Mouse (Mus musculus) layer of hippocampus, adult 9-10 months (tissue): ENCODE measurements around the gene Timm44.

Experiments
- DNase-seq: peaks from one replicate; pipeline ENCODE4 v3.0.0; 2022; ENCODE audit warnings: low spot score

The Timm44 gene

DNA sequence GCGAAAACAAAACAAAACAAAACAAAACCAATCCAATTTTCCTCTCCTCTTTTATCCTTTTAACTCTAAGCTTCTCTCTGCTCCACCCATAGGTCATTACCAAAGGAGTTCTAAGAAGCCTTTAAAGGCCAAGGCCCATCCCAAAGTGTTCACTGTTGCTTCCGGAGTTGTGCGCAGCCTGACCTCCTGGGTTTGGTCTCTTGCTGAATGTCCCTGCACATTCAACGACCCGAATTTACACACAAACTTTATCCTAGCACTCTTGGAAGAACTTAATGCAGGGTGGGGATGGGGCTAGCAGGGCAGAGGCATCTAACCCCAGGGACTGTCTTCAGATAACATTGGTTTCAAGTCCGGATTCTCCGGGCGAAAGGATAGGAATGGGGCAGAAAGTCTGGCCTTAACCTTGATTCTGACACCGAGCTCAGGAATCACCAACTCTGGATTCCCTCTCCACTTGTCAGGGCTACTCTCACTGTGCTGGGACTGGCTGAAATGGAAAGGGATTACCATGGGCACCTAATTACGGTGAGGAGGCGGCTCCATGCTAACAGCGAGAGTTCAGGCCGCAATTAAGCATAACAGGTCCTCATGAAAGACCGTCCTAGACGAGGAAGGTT, 37.8 kb downstream of the Timm44 start:
- DNase-seq: no peak

DNA sequence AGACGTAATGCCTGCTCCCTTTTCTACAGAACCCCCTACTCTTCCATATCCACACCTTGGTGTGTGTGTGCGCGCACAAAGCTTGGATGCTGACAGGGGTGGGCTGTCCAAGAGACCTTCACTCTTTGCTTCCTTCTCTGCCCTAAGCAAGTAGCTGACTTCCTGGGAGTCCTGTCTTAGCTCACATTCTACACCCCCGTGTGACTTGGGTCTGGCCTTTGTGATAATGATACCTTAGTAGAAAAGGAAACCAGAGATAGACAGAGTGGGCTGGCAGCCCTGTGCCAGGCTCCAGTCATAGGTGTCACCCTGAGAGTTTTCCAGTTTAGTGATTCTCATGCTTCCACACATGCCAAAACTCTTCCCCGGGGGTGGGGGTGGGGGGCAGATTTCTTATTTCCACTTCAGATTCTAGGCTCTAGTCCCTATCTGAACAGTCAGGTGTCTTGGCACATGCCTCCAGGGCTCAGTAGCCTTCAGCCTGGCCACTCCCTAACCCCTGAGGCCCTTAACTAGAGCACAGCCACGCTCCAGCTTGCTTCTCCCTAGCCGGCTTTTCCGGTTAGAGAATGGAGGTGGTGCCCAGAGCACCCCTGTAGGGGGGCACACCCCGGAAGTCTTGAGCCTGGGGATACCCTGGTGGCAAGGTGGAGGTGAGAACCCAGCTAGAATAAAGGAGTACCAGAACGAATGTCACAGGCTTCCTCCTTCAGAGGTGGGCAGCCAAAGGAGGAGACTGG, 44.9 kb downstream of the Timm44 start:
- DNase-seq: no peak

DNA sequence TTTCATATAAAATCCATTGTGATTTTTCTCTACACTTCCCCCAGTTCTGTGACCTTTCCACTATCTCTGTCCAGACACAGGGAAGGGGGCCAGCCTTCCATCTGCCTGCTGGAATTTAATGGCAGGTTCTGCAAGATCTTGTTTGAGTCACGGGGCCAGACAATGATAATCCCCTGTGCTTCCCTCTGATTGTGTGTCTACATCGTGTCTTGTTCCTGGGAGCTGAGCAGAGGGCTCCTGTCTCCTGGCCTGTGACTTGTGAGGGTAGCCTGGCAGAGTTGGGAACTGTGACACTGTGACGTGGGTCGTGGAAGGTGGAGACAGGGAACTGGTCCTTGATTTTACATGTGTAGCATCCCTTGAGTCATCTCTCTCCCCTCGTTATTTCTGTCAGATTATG, 45.9 kb downstream of the Timm44 start:
- DNase-seq: no peak

DNA sequence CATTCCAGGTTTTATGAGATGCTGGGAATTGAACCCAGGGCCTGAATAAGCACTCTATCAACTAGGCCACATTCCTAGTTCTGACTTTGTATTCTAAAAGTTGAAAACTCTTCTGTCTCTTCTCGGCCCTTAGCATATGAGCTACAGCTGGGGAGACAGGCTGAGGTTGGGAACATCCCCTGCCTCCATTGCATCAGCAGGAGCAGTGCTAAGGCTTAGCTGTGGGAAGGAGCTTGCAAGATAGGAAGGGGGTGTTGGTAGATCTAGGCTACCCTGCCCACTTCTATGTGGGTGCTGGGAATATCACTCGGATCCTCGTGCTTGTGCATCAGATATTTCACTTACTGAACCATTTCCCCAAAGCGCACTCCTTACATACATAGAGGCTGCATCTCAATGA, 47.8 kb downstream of the Timm44 start:
- no peak for DNase-seq

DNA sequence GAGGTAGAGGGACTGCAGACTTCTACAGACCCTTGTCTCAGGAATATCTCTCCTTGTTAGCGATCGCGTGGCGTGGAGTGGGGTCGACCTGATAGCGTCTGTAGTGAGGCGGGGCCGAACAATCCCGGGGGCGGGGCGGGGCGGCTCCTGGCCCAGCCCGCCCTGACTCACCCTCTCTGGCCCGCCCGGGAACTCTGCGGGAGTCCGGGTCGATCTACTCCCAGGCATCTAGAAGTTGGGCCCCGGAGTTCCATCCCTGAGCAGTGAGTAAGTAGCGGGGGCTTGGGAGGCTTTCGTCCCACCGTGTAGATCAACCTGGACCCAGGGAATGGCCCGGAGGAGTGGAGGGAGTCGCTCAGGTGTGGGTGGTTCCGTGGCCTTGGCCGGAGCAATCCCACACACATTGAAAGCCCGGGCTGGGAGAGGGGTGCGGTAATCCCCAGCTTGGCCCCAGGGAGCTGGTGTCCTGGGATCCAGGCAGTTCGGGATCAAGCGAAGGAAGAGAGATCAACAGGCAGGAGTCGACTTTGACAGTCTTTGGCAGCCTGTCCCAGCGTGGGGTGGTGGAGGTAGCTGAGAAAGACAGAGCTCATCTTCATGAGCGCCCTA, 48.9 kb downstream of the Timm44 start, which contains the start of gene Lrrc8e:
Gene Lrrc8e, plus strand, starts transcription at position 89 of the 609 bp plus-strand sequence.
- DNase-seq: no peak

DNA sequence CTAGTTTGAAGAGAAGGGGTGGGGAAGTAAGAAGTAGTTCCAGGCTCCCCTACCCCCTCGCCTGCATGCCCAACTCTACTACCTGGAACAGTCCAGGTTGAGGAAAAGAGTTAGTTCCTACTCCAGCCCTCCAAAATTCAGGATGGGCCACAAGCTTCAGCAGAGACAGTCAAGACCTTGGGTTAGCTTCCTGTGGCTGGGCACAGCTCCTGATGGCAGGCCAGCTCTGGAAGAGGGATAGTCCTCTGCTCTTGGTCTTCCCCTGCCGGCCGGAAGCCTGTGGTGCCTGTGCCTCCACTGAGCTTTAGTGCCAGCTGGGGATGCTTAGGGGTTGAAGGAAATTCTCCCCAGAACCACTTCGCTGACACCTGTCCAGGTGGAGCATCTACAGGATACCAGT, 49.4 kb downstream of the Timm44 start:
- DNase-seq: no peak

DNA sequence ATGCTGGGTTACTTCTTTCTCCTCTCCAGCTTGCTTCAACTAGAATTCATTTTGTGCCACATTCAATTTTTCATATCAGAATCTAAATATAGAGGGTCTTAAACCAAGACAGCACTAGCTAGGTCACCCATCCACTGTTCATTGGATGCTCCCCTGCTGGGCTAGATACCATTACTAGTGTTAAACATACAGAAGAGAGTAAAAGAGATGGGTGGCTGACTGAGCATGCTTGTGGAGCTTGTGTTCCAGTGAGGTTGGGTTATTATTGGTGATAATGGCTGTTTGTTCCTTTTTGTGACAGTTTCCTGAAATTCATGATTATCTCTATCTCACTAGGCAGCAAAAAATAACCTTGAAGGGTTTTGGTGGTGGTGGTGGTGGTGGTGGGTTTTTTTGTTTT, 53.7 kb downstream of the Timm44 start:
- no peak for DNase-seq

DNA sequence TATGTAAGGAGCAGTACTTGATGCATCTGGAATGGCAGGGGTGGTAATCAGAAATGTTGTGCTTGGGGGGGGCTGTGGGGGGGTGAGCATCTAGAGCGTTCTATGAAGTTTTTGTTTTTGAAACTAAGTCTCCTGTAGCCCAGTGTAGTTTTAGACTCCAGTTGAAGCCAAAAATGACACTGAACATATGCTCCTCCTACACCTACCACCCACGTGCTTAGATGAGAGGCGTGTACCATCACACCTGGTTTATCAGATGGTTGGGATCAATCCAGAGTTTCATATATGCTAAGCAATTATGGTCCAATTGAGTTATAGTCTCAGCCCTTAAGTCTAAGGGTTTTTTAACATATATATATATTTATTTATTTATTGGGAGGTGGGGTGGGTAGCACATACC, 56.1 kb downstream of the Timm44 start:
- no peak for DNase-seq

DNA sequence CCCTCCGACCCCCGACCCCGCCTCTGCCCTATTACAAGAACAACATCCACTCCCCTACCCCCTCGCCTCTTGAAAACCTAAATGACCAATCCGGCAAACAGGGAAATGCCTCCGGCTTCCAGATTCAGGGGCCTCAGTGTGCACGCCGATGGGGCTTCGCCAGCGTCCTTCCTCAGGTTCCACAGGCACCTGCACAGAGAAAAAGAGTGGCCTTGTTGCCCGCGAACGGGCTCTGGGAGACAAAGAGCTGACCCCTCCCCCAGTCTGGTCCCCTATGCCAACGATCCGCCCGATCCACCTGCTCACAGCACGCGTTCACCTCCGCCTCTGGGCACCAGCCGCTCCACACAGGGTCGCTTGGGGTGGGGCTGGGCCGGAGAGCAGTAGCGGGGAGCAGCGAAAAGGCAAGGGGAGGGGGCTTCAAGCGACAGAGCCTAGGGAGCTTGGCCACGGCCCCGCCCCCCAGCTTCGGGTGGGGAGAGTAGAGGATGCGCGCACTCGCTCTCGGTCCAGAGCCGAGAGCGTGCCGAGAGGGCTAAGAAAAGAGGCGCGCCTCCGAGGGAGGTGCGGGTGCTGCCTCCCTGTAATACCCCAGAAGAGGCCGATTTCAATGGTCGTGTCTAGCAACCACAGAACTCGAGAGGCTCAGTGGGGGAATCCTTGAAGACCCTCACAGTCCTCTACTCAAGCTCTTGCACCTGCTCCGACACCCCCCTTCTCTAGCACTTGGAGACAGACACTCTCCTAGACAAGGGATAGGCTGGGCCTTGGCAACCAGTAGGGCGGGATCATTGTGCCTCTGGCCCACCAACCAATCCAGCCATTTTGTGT, 58.7 kb downstream of the Timm44 start, which contains the start of gene Prr36:
Gene Prr36, minus strand, starts transcription at position 669 of the 831 bp plus-strand sequence.
- DNase-seq: no peak

DNA sequence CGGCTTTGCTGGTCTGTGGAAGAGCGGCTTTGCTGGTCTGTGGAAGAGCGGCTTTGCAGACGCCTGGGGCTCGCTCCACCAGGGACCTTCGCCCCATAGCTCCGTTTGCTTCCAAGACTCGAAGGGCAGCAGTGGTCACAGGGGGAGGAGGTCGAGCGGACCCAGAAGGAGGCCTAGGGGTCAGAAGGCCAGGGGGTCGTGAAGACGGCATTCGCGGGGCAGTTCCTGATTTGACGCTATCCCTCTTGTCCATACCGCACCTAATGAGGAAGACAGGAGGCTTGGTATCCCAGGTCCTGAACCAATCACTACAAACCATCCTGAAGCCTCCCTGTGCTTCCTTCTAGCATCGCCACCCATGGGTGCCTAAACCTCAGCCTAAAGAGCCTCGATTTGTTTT, 59.4 kb downstream of the Timm44 start:
- no peak for DNase-seq

DNA sequence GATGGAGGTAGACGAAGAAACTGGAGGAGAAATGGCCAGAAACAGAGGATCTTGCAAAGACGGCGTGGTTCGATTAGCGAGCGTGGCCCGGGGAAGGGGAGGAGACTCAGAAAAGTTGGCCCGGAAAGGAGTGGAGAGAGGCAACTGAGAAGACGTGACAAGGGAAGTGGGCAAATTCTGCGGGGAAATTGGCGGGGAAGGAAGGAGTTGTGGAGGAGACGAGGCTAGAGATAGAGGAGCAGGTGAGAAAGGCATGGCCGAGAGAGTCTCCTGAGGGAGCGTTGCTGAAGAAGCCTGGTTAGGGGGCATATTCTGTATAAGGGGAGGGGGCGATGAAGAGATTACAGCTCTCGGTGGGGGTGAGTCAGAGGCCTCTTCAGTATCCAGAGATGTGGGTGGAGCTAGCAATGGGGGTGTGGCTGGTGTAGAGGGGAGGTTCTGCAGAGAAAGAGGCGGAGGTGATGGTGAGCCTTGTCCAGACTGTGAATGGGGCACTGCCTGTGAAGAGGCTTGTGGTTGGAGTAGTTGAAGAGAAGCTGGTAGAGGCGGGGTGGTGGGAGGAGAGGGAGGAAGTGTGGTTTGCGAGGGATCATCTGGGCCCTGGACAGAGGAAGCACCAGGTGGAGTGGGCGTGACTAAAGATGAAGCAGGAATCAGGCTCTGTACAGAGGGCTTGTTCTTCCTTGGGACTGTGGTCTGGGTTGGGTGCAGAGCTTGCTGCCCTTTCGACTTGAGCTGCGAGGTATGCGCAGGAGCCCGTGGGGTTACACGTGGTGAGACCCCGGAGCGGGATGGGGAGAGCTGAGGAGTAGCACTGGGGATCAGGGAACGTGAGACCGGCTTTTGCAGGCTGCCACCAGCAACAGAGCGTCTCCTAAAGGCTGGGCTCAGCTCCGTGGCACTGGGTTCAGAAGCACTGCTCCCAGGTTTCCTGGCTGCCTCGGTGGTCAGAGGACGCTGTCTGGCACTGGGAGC, 61.4 kb downstream of the Timm44 start:
- no peak for DNase-seq

DNA sequence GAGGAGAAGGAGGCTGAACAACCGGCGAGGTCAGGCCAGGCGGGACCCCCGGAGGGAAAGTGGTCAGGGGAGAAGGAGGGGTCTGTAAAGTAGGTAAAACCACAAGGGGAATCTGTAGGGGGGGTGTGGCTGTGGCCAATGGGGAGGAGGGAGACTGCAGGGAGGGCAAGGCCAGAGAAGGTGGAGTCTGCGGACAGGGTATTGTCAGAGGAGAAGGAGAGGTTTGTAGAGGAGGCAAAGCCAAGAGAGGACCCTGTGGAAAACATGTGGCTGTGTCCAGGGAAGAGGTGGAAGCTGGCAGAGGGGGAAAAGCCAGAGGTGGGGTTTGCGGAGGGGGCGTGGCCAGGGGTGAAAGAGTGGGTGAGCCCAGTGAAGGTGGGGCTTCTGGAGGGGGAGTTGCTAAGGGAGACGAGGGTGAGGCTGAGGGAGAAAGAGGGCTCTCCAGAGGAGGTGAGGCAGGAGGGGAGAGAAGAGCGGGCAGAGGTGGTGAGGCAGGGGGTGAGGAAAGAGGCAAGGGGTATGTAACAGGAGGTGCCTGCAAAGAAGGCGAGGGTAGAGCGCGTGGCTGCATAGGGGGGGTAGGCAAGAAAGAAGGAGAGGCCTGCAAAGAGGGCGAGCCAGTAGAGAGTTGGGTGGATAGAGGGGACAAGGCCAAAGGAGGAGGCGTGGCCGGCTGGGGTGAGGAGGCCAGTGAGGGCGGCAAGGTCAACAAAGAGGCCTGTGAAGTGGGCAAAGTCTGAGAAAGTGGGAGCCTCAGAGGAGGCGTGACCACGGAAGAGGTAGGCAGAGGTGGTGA, 62.3 kb downstream of the Timm44 start:
- DNase-seq: no peak

DNA sequence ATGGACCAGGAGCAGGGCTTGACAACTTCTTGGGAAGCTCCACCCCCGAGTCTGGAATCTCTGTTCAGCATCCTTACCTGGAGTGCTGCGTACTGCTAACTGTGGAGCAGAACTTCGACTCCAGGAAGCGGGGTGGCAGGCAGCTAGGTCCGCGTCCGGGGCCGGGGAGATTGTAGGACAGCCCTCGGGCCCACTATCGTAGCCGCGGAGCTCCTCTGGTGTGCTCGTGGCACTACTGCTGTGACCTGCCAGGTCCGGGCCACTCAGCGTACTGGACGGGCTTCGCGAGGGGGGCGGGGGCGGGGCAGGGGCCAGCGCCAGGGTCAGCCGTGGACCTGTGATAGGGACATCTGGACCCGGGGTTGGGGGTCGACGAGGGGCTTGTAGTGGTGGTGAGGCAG, 62.9 kb downstream of the Timm44 start:
- no peak for DNase-seq

DNA sequence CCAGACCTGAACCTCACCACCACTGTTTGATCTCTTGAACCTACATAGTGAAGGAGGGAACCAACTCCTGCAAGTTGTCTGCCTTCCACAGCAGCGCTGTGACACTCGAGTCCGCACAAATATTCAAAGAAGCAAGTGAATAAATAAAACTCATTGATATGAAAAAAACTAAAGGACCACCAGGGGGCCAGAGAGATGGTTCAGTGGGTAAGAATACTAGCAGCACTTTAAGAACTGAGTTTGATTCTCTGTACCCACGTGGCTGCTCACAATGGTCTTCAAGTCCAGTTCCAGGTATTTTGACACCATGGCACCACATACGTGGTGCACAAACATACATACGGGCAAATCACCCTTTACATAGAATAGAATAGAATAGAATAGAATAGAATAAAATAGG, 64.6 kb downstream of the Timm44 start:
- DNase-seq: no peak
